Mouse (Mus musculus) ES-E14 (cell line): ENCODE results near the gene Nphp1. TPM values are rescaled to one million over a fixed set of nuclear protein-coding genes. Genes with fewer than 3 reads are reported as not detected.

Experiments used
- DNase-seq: peaks from one replicate; pipeline ENCODE4 v3.0.0-alpha.2; 2013; ENCODE audit warnings: low read depth, low spot score
- H3K27ac ChIP-seq: 2 replicates; pipeline ENCODE4 v1.5.1; 2012; ENCODE audit warnings: low read depth, mild to moderate bottlenecking, low read length, moderate library complexity, mixed read lengths; ENCODE audit not compliant: poor library complexity, insufficient read depth, severe bottlenecking
- H3K36me3 ChIP-seq: 2 replicates; pipeline ENCODE4 v1.6.1; 2012; ENCODE audit warnings: mild to moderate bottlenecking, low read length, moderate library complexity, mixed read lengths; ENCODE audit not compliant: control insufficient read depth, poor library complexity, insufficient read depth, severe bottlenecking
- H3K4me1 ChIP-seq, 2 experiments: fragments of 150-350 bp in 1 of 2; sonication (generic) in 1 of 2; 2 replicates each; pipeline ENCODE4 v1.6.1; 2012; ENCODE audit warnings: low read length in 2 of 2, mild to moderate bottlenecking in 1 of 2, mixed read lengths in 1 of 2; ENCODE audit not compliant: control insufficient read depth in 2 of 2, insufficient read depth in 2 of 2, poor library complexity in 1 of 2
- H3K4me3 ChIP-seq, 2 experiments: fragments of 150-350 bp in 1 of 2; sonication (generic) in 1 of 2; 2 replicates each; pipeline ENCODE4 v1.5.1; 2012; ENCODE audit warnings: low read length in 2 of 2, low read depth in 1 of 2, mild to moderate bottlenecking in 1 of 2, mixed read lengths in 1 of 2; ENCODE audit not compliant: insufficient read depth in 1 of 2, poor library complexity in 1 of 2, severe bottlenecking in 1 of 2
- H3K9ac ChIP-seq: 2 replicates; pipeline ENCODE4 v1.6.1; 2012; ENCODE audit warnings: low read depth, mild to moderate bottlenecking, low read length, mixed read lengths; ENCODE audit not compliant: poor library complexity, insufficient read depth, severe bottlenecking
- H3K9me3 ChIP-seq: fragments of 150-350 bp; sonication (generic); 2 replicates; pipeline ENCODE4 v1.6.1; 2012; ENCODE audit warnings: low read depth, mild to moderate bottlenecking, low read length; ENCODE audit not compliant: control insufficient read depth, insufficient read depth
- CHD2 ChIP-seq: IDR thresholded peaks from 2 replicates; pipeline ENCODE4 v1.6.1; 2014; ENCODE audit warnings: mild to moderate bottlenecking, low read depth, low read length, inconsistent platforms
- HCFC1 ChIP-seq: IDR thresholded peaks from 2 replicates; pipeline ENCODE4 v1.6.1; 2012; ENCODE audit warnings: low read length, inconsistent platforms, borderline replicate concordance; ENCODE audit not compliant: insufficient read depth
- MAFK ChIP-seq: IDR thresholded peaks from 2 replicates; pipeline ENCODE4 v1.6.1; 2014; ENCODE audit warnings: mild to moderate bottlenecking, low read depth, low read length, inconsistent platforms; ENCODE audit not compliant: insufficient read depth
- ZC3H11A ChIP-seq: IDR thresholded peaks from 2 replicates; pipeline ENCODE4 v1.6.1; 2012; ENCODE audit warnings: low read depth, mild to moderate bottlenecking, inconsistent platforms, low read length, borderline replicate concordance
- ZNF384 ChIP-seq: IDR thresholded peaks from 2 replicates; pipeline ENCODE4 v1.6.1; 2012; ENCODE audit warnings: low read depth, low read length, inconsistent platforms
- in situ Hi-C, 2 experiments: fragments of 600-800 bp; cut with MboI; formaldehyde crosslinking; loops; one replicate each; pipeline ENCODE4 v1.15.1; 2025; ENCODE audit warnings: low sequenced_read_pairs in 2 of 2, inconsistent platforms in 1 of 2; ENCODE audit not compliant: unreplicated experiment in 2 of 2
- total RNA-seq: library from RNA; depleted of rRNA; stranded (reverse); fragments of 300-350 nt; gene quantifications from 2 replicates; pipeline ENCODE4 v1.2.3, GENCODE M21; 2012

The Nphp1 gene
- total RNA-seq, 1 experiment, result 7.4 TPM

- in situ Hi-C loops, result no loop called here
- Histone ChIP-seq H3K9me3 (no peaks in the 10 kb centered on the region), H3K27ac (no peak overlapping the region), H3K4me1 (peaks cover 0 to 2% of the 10 kb centered on the region in 2 experiments; a peak in 1 of 4 replicates), H3K36me3 (no peaks in the 10 kb centered on the region), H3K4me3 (no peak overlapping the region), H3K9ac (no peak overlapping the region)
- DNase-seq, result no peak
- no peak for TF ChIP-seq CHD2
- no peak for TF ChIP-seq MAFK
- no peak for TF ChIP-seq ZC3H11A
- TF ChIP-seq HCFC1, result no peak
- no peak for TF ChIP-seq ZNF384
Measured at GRCm38 (mm10) chr2:127760429-127761000, 28.2 kb downstream of the Nphp1 start.

GRCm38 (mm10) chr2:127760014-127760413 is 28.7 kb downstream of the Nphp1 start:
- no peak overlapping the region for H3K27ac ChIP-seq
- H3K9ac ChIP-seq, result no peak overlapping the region

GRCm38 (mm10) chr2:127759157-127759880 is 29.4 kb downstream of the Nphp1 start:
- H3K9ac ChIP-seq, result no peak overlapping the region
- DNase-seq, result no peak
- in situ Hi-C loops, result no loop called here
- H3K36me3 ChIP-seq, result no peaks in the 10 kb centered on the region
- no peak overlapping the region for H3K27ac ChIP-seq
- TF ChIP-seq ZC3H11A (no peak), CHD2 (no peak), MAFK (no peak), HCFC1 (no peak), ZNF384 (no peak)
- H3K9me3 ChIP-seq, result no peaks in the 10 kb centered on the region
- peaks cover 0 to 2% of the 10 kb centered on the region in 2 experiments; a peak in 1 of 4 replicates for H3K4me1 ChIP-seq
- no peak overlapping the region for H3K4me3 ChIP-seq

More at GRCm38 (mm10) chr2:127760014-127760413, 28.7 kb downstream of the Nphp1 start:
- no peak for DNase-seq
- Histone ChIP-seq H3K4me1 (peaks cover 0 to 2% of the 10 kb centered on the region in 2 experiments; a peak in 1 of 4 replicates), H3K36me3 (no peaks in the 10 kb centered on the region), H3K4me3 (no peak overlapping the region), H3K9me3 (no peaks in the 10 kb centered on the region)
- in situ Hi-C loops, result no loop called here
- TF ChIP-seq ZC3H11A (no peak), MAFK (no peak), HCFC1 (no peak), ZNF384 (no peak), CHD2 (no peak)

DNA sequence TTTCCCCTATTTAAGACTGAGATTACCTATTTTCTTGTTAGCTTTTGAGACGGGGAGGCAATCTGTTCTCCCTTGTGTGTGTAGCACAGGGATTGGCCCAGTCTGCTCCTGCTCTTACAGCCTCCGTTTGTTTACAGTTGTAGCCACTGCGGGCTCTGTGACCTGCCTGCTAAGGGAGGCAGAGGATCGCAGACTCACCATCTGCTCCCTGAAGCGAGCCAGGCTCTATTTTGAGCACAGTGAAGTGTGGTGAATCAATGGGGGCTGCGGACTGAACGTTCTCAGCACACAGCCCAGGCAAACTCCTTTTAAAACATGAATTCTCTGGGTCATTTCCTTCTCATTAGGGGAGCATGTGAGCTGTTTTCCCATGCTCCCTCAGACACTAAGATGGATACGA is 31.5 kb downstream of the Nphp1 start:
- Histone ChIP-seq H3K4me1 (peaks cover 0 to 2% of the 10 kb centered on the region in 2 experiments; a peak in 1 of 4 replicates), H3K27ac (no peak overlapping the region), H3K4me3 (no peak overlapping the region), H3K9ac (no peak overlapping the region), H3K36me3 (no peaks in the 10 kb centered on the region), H3K9me3 (no peaks in the 10 kb centered on the region)
- in situ Hi-C loops, result no loop called here
- TF ChIP-seq CHD2 (no peak), HCFC1 (no peak), ZC3H11A (no peak)
- DNase-seq, result no peak
